Mouse (Mus musculus): ENCODE data around the gene Grm8.

Gene Grm8

DNA sequence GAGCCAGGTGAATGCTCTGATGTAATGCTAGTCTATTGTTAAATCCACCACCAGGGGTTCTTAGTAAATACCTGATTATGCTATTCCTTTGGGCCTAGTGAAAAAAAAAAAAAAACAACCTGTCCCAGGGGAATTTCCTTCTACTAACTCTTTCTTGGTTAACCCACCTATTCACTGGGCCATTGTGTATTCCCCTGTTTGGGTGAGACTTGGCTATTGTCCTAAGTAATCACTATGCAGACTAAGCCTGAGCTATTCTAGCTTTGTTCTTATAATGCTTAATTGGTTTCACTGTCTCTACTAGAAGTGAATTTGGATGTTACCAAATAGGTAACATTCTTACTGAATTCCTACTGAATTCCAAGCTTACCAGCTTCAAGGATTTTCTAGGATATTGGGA lies 872.4 kb downstream of the Grm8 start:
- DNase-seq (ENCODE audit: extremely low read depth, low read depth) = no peak

DNA sequence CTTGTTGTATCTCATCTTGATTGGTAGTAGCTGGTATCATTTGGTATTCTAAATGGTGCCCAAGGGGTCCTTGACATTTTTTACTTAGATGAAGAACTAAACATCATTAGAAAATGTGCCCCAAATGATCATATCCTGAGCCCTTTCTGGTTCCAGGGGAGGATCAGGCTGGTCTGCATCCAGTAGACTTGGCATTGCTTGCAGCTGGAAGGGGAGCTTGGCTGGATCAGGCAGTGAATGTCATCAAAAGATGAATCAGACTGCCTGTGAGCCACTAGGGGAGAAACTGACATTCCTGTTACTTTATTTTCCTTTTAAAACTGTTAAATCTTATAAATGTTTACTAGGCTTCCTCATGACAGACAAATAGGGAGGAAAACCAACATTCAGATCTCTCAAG lies 894.6 kb downstream of the Grm8 start:
- DNase-seq (ENCODE audit: extremely low read depth, low read depth) = no peak

DNA sequence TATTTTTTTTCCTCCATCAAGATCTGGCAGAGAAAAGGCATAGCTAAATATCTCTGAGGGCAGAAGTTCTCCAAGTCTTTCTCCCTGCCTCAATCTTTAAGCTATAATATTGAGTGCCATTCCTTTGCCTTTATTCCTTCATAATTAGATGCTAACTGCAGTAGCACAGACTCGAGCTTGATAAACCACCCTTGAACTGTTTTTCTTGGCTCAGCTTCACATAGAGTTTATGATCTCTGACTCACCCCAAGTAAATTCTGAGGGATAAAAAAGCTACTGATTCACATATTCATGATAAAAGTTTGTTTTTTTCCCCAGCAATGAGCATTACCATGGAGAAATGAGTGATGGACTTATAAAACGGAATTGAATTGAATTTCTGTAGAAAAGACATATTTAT lies 895.0 kb downstream of the Grm8 start:
- DNase-seq (ENCODE audit: extremely low read depth, low read depth) = no peak

All from MEL-GATA-1-ER (cell line).